Mouse (Mus musculus): ENCODE results near the gene Tmem248. TPM values are rescaled to one million over a fixed set of nuclear protein-coding genes. Genes with fewer than 3 reads are reported as not detected.

Gene Tmem248
- 26.2 and 27.6 TPM in 2 replicates for polyA plus RNA-seq (2015; fragmentation: Nextera tagmentation; extraction: Ambion mirVana)

DNA sequence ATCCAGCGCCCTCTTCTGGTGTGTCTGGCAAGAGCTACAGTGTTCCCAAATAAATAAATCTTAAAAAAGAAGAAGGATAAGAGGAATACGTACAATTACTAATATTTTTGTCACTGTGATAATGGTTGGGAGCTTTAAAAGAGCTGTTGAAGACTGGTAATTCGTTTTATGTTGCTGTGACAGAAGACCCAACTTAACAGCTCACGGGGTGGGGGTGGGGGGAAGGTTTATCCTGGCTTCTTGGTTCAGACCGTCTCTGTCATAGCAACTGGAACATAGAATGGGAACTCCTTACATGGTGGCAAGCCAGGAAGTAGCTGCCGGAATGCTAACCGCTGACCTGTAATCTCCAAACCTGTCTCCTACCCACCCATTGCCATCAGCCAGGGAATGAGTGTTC, at the start of gene Tmem248:
TSS of gene Tmem248 (plus strand) at position 301 of the 400 bp plus-strand sequence.
- Histone ChIP-seq H3K4me1 (peaks cover 8% of the 10 kb centered on the region), H3K27ac (no peak within 1 kb of the TSS), H3K4me3 (no peak within 1 kb of the TSS), H3K9me3 (no peaks in the 10 kb centered on the region), H3K36me3 (replicated peaks) (peaks cover 4% of the 10 kb centered on the region), H3K9ac (no peak within 1 kb of the TSS), H3K27me3 (replicated peaks) (no peaks in the 10 kb centered on the region), H3K4me2 (no peak within 1 kb of the TSS)
- WGBS = 84% methylated on average over 7 of the region's 7 CpGs
- ATAC-seq (replicated peaks) = no peak

DNA sequence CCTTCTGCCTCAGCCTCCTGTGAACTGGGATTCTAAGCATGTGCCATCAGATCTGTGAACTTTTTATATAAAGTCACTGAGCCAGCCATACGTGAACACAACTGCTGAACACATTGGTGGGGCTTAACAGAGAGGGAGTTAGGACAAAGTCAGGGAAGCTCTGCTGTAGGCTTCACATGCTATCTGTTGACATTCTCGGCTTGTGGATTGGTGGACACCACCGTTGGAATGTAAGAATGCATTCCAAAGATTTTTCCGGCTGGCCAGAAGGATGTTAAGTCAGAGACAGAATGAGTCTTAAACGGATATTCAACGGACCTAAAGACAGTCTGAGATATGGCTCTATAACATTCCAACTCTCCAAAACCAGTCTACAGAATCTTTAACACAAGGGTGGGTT, 47.8 kb upstream of the Tmem248 start:
- Histone ChIP-seq H3K4me1 (peaks cover 27% of the 10 kb centered on the region), H3K4me3 (no peak overlapping the region), H3K27me3 (replicated peaks) (no peaks in the 10 kb centered on the region), H3K9me3 (no peaks in the 10 kb centered on the region), H3K36me3 (replicated peaks) (no peaks in the 10 kb centered on the region), H3K27ac (no peak overlapping the region), H3K9ac (no peak overlapping the region), H3K4me2 (no peak overlapping the region)
- ATAC-seq (replicated peaks) = no peak
- 77% methylated on average over 6 of the region's 6 CpGs for WGBS

DNA sequence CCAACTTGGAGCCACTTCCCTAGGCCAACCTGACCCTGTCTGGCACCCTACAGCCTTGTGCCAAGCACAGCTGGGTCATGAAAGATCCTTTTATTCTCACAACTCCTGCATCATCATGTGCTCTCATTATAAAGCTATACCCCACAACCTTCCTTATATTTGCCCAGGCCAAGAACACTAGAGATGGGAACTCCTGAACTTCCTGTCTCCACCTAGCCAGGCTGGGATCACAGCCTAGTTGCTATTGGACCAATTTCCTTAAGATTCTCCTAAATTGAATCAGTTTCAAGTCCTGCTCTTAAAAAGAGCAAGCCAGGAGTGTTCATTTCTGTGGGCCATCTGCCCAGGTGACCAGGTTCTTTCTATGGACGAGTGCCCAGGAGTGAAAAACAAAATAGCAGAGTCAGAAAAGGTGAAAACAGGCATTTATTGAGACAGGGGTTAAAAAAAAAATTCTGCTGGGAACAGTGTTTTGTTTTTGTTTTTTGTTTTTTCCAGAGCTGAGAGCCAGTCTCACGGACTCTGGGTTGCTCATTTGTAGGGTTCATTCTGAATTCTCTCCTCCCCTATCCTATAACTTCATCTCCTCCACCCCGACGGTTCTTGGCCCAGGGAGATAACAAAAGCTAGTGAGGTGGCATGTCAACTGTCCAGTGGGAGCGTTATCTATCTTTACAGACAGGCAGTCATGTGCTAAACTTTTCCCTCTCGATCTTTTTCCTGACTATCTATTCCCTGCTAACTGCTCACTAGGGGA, 46.0 kb upstream of the Tmem248 start:
- Histone ChIP-seq H3K27ac (peak overlapping the region; percentile 88), H3K4me2 (peak overlapping the region; percentile 76), H3K9me3 (no peaks in the 10 kb centered on the region), H3K4me3 (peak overlapping the region; percentile 94), H3K36me3 (replicated peaks) (no peaks in the 10 kb centered on the region), H3K27me3 (replicated peaks) (no peaks in the 10 kb centered on the region), H3K9ac (peak overlapping the region; percentile 80), H3K4me1 (peaks cover 27% of the 10 kb centered on the region)
- 16% methylated on average over 6 of the region's 6 CpGs for WGBS
- ATAC-seq (replicated peaks) = no peak

DNA sequence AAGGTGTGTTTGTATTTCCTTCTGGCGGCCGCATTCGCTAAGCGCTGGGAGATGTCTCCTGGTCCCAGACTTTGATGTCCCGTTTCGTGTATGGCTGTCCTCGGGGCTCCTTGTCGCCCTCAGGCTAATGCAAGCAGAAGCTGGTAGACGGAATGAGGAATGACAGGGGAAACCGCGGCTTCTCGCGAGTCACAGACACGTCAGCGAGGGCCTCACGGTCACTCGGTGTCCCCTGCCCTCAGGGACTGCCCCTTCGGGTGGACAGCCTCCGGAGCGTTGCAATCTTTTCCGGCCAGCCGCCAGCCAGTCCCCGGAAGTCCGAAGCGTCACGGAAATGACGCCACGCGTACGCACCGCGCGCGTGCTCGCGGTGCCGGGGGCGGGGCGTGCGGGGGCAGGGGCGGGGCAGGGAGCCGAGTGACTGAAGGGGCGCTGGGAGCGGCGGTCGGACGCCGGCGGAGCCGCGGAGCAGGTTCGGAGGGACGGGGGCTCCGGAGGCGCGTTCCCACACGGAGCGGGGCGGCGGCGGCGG, 45.4 kb upstream of the Tmem248 start, which contains the start of gene Rabgef1:
TSS of gene Rabgef1 (plus strand) at position 376 of the 532 bp plus-strand sequence.
- H3K4me2 ChIP-seq = peak within 1 kb of the TSS; percentile 76
- H3K4me1 ChIP-seq = peaks cover 27% of the 10 kb centered on the region
- H3K36me3 ChIP-seq (replicated peaks) = no peaks in the 10 kb centered on the region
- peak; percentile 95 for ATAC-seq (replicated peaks)
- peak within 1 kb of the TSS; percentile 80 for H3K9ac ChIP-seq
- H3K27me3 ChIP-seq (replicated peaks) = no peaks in the 10 kb centered on the region
- H3K27ac ChIP-seq = peak within 1 kb of the TSS; percentile 88
- 0% methylated on average over 55 of the region's 62 CpGs for WGBS
- no peaks in the 10 kb centered on the region for H3K9me3 ChIP-seq
- peak within 1 kb of the TSS; percentile 94 for H3K4me3 ChIP-seq

DNA sequence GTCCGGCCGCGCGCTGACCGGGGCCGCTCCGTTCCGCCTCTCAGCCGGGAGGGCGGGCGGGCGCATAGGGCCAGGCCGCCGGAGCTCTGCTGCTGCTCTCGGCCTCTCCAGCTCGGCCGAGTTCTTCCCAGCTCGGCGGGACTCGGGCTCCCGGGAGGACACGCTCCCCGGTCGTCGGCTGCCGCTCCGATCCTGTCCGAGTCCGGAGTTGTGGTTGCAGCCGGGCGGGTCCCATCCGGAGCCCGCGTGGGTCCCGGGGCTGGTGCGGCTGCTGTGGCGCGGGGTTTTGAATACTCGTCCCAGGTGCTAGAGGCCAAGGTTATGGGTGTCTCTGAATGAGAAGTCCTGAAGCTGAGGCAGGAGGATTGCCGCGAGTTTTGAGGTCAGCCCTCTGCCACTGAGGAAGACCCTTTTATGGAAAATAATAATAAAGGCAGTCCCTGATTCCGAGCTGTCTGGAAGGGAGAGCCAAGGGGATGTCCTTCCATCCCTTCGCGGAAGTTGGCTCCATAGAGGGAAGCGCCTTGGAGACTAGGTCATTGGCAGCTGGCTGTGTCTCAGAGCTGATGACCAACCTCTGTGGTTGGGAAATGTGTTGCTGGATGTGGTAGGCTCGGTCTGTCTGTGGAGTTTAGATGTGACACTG, 44.8 kb upstream of the Tmem248 start:
- Histone ChIP-seq H3K4me3 (peak overlapping the region; percentile 94), H3K27ac (peak overlapping the region; percentile 88), H3K36me3 (replicated peaks) (no peaks in the 10 kb centered on the region), H3K9ac (peak overlapping the region; percentile 80), H3K27me3 (replicated peaks) (no peaks in the 10 kb centered on the region), H3K4me2 (peak overlapping the region; percentile 76), H3K9me3 (no peaks in the 10 kb centered on the region), H3K4me1 (peaks cover 27% of the 10 kb centered on the region)
- ATAC-seq (replicated peaks) = peak; percentile 84
- WGBS = 1% methylated on average over 46 of the region's 46 CpGs

DNA sequence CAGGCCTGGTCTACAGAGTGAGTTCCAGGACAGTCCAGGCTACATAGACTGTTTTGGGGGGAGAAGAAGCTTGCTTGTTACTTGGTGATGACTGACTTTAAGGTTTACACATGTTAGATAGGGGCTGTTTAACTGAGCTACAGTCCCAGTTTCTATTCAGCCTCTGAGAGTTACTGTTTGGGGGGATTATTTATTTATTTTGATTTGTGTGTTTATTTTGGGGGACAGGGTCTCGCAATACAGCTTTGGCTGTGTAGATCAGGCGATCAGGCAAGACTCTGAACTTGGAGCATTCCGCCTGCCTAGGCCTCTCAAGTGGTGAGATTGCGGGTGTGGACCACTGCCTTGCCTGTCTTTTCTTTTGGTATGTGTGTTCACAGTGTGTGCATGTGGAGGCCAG, 43.9 kb upstream of the Tmem248 start:
- Histone ChIP-seq H3K4me3 (peak overlapping the region; percentile 94), H3K4me1 (peaks cover 27% of the 10 kb centered on the region), H3K9me3 (no peaks in the 10 kb centered on the region), H3K27me3 (replicated peaks) (no peaks in the 10 kb centered on the region), H3K4me2 (peak overlapping the region; percentile 76), H3K36me3 (replicated peaks) (no peaks in the 10 kb centered on the region), H3K9ac (peak overlapping the region; percentile 80; the same call in 1 of the 2 replicates), H3K27ac (no peak overlapping the region)
- ATAC-seq (replicated peaks) = no peak
- WGBS = 96% methylated on average over 4 of the region's 4 CpGs

DNA sequence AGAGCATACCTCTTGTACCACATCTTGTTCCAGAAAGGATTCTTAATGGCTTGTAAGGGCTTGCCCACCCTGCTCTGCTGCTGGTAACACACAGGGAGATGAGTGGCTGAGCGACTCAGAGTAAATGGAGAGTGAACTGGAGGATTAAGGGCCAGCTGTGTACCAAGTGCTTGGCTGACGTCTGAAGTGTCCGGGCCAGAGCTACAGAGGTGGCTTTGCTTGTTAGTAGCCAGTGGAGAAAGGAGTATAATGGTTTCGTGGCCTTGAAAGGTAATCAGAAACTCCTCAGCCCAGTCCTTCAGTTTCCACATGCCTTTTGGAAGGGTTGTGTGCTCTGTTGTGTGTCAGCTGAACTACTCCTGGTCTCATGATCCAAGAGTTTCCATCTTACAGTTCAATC, 39.0 kb upstream of the Tmem248 start:
- Histone ChIP-seq H3K9me3 (no peaks in the 10 kb centered on the region), H3K27me3 (replicated peaks) (no peaks in the 10 kb centered on the region), H3K4me2 (no peak overlapping the region), H3K4me3 (no peak overlapping the region), H3K27ac (no peak overlapping the region), H3K9ac (no peak overlapping the region), H3K36me3 (replicated peaks) (no peaks in the 10 kb centered on the region), H3K4me1 (peaks cover 13% of the 10 kb centered on the region)
- no peak for ATAC-seq (replicated peaks)
- WGBS = 45% methylated on average over 4 of the region's 4 CpGs

DNA sequence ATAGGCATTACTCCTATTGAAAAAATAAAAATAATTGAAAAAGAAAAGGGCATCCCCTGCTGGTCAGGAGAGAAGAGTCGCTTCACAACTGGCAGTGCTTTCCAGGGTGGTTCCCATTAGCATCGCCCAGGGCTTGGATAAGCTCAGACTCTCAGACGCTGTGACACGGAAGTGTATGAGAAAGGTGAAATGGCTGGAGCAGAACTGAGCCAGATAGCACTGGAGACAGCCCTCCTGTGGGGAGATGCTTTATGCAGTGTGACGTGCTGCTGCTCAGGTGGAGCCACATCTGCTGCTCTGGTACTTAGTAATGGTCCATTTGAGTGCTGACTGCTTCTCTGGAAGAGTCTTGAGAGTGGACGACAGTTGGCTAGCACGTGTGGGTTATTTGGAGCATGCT, 36.5 kb upstream of the Tmem248 start:
- Histone ChIP-seq H3K27ac (no peak overlapping the region), H3K4me1 (no peaks in the 10 kb centered on the region), H3K9ac (no peak overlapping the region), H3K36me3 (replicated peaks) (no peaks in the 10 kb centered on the region), H3K4me2 (no peak overlapping the region), H3K4me3 (no peak overlapping the region), H3K27me3 (replicated peaks) (no peaks in the 10 kb centered on the region), H3K9me3 (no peaks in the 10 kb centered on the region)
- no peak for ATAC-seq (replicated peaks)
- WGBS = 70% methylated on average over 7 of the region's 7 CpGs

DNA sequence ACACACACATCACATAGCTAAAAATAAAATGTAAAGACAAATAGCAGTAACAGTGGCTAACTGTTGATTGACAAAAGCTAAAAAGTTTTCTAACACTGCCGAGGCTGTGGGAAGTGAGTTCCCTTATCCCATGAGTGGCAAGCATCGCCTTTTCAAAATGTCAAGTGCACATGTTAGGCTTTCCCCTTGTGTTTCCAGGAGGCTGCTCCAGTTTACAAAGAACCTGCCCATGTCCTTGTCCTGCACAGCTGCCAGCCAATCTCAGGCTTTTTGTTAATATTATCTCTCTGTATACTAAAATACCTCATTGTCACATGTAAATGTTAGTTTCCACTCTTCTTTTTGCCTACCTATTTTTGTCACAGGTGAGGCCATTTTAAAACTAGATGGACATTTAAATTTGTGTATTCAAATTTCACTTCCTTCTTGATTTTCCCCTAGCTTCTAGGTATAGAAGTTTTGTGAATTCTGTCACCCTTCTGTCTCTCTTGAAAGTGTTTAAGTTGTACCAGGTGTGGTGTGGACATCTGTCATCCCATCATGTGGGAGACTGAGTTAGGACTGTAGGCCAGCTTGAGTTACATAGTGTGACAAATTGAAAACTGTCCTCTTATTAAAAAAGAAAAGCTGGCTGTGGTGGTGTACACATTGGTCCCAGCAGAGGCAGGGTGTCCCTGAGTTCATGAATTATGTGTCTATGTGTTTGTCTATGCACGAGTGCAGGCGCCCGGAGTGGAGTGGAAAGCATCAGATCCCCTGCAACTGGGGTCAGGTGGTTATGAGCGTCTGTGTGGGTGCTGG, 34.9 kb upstream of the Tmem248 start:
- ATAC-seq (replicated peaks) = no peak
- H3K4me3 ChIP-seq = no peak overlapping the region
- peaks cover 8% of the 10 kb centered on the region for H3K4me1 ChIP-seq
- no peaks in the 10 kb centered on the region for H3K36me3 ChIP-seq (replicated peaks)
- H3K9ac ChIP-seq = no peak overlapping the region
- H3K27me3 ChIP-seq (replicated peaks) = no peaks in the 10 kb centered on the region
- WGBS = 88% methylated on average over 6 of the region's 6 CpGs
- no peak overlapping the region for H3K27ac ChIP-seq
- no peak overlapping the region for H3K4me2 ChIP-seq
- H3K9me3 ChIP-seq = no peaks in the 10 kb centered on the region

DNA sequence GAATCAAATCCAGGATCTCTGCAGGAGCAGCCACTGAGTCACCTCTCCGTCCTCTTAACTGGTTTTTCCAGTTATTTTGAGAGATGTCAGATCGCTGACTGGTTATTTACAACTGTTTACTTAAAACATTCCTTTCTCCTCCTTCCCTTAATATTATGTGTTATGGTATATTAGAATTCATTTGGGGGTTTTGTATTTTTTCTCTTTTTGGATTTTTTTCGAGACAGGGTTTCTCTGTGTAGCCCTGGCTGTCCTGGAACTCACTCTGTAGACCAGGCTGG, 34.4 kb upstream of the Tmem248 start:
- H3K36me3 ChIP-seq (replicated peaks) = no peaks in the 10 kb centered on the region
- H3K9ac ChIP-seq = no peak overlapping the region
- H3K27me3 ChIP-seq (replicated peaks) = no peaks in the 10 kb centered on the region
- 86% methylated on average over 3 of the region's 3 CpGs for WGBS
- no peaks in the 10 kb centered on the region for H3K9me3 ChIP-seq
- H3K4me3 ChIP-seq = no peak overlapping the region
- no peak for ATAC-seq (replicated peaks)
- peaks cover 13% of the 10 kb centered on the region for H3K4me1 ChIP-seq
- H3K27ac ChIP-seq = no peak overlapping the region
- no peak overlapping the region for H3K4me2 ChIP-seq

DNA sequence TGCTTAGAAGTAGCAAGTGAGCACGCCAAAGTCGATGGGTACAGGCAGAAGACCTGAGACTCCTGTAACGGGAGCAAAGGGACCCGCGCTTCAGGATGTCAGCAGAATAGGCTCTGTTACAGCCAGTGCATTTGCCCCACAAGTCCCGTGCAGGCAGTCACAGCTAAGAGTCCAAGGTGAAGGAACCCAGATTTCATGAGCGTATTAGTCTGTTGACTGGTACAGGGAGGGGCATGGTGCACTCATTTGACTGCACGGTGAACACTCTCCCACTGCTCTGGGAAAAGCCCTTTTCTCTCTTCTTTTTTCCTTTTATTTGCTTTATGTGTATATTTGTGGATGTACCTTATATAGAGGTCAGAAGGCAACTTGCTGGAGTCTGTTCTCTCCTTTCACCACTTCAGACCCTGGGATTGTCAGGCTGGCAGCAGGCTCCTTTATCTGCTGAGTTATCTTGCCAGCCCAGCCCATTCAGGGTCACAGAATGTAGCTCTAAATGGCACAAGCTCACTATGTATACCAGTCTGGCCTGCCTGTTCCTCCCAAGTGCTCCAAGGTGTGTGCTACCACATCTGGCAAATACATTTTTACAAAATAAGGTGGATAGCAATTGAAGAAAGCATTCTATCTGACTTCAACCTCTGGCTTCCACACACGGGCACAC, 32.6 kb upstream of the Tmem248 start:
- H3K27ac ChIP-seq = no peak overlapping the region
- peaks cover 15% of the 10 kb centered on the region for H3K4me1 ChIP-seq
- 90% methylated on average over 9 of the region's 9 CpGs for whole genome bisulfite sequencing
- no peaks in the 10 kb centered on the region for H3K27me3 ChIP-seq (replicated peaks)
- no peak overlapping the region for H3K9ac ChIP-seq
- no peak for ATAC-seq (replicated peaks)
- H3K4me2 ChIP-seq = no peak overlapping the region
- H3K36me3 ChIP-seq (replicated peaks) = no peaks in the 10 kb centered on the region; the same call in 1 of the 2 replicates
- no peak overlapping the region for H3K4me3 ChIP-seq
- no peaks in the 10 kb centered on the region for H3K9me3 ChIP-seq

DNA sequence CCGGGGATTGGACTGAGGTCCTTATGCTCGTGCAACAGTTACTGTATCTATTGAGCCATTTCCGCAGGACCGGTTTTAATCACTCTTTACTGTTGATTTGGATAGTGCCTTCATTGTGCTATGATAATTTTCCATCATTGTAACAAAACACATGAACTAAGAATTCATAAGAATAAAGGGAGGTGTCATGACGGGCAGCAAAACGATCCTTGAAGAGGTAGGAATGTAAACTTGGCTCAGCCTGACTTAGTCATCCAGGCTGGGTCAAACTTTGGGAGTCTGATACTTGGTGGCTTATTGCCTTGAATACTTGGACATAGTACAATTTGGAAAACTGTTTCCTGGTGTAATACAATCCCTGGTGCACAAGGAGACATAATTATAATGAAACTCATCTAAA, 31.6 kb upstream of the Tmem248 start:
- Histone ChIP-seq H3K27me3 (replicated peaks) (no peaks in the 10 kb centered on the region), H3K9ac (no peak overlapping the region), H3K4me1 (peaks cover 15% of the 10 kb centered on the region), H3K36me3 (replicated peaks) (peaks cover 6% of the 10 kb centered on the region; the same call in 1 of the 2 replicates), H3K4me2 (no peak overlapping the region), H3K4me3 (no peak overlapping the region), H3K27ac (no peak overlapping the region), H3K9me3 (no peaks in the 10 kb centered on the region)
- ATAC-seq (replicated peaks) = no peak
- WGBS = 94% methylated on average over 6 of the region's 6 CpGs
